ENCODE assay signal across 19 mouse cellular contexts in genomic region chr2:4393046-4393445, GRCm38 (mm10).
DNase-seq lines count a peak whose midpoint lies in the region; ATAC-seq and TF ChIP-seq lines count a peak whose summit lies in the region.
"Had no signal": no experiment of that assay in that cellular context is flagged by ENCODE, and none has a peak within 500 bp of the region (broad histone marks: within the 10 kb centered on the region; RNA-seq: fewer than 3 reads in every experiment).

No protein-coding gene starts in this region.

- no peaks in the 10 kb centered on the region; the same call in 1 of the 2 replicates for H3K9me3 ChIP-seq in midbrain, embryonic 11.5 days (ENCODE audit: control insufficient read depth, low read length)
- no peaks in the 10 kb centered on the region for H3K9me3 ChIP-seq in midbrain, postnatal 0 days (ENCODE audit: low read length)
- H3K9me3 ChIP-seq: G1E had no signal

- H3K4me2 ChIP-seq in midbrain, embryonic 11.5 days, result no peak overlapping the region
- no peak overlapping the region for H3K4me2 ChIP-seq in midbrain, postnatal 0 days (ENCODE audit: low read depth, low read length, poor library complexity, severe bottlenecking)

- intact Hi-C loops in heart, postnatal 14 days (cut with DNase I), result no loop called here

- no peak overlapping the region for H3K27ac ChIP-seq in midbrain, embryonic 11.5 days (ENCODE audit: low read depth, low read length)
- H3K27ac ChIP-seq in midbrain, postnatal 0 days (ENCODE audit: low read depth, low read length), result no peak overlapping the region

- WGBS in midbrain, embryonic 11.5 days, result 92% methylated on average over 4 of the region's 4 CpGs
- 88% methylated on average over 4 of the region's 4 CpGs for WGBS in midbrain, postnatal 0 days

- no peak overlapping the region for H3K9ac ChIP-seq in midbrain, embryonic 11.5 days (ENCODE audit: low read length)
- H3K9ac ChIP-seq in midbrain, postnatal 0 days (replicated peaks; ENCODE audit: low read length, poor library complexity, severe bottlenecking), result no peak overlapping the region

- H3K27me3 ChIP-seq in midbrain, embryonic 11.5 days (ENCODE audit: control insufficient read depth, insufficient read depth, low read length), result no peaks in the 10 kb centered on the region
- no peaks in the 10 kb centered on the region for H3K27me3 ChIP-seq in midbrain, postnatal 0 days (ENCODE audit: insufficient read depth, low read length)
- H3K27me3 ChIP-seq: CH12.LX, Patski had no signal

- TF ChIP-seq CTCF in midbrain, postnatal 0 days (IDR thresholded peaks at IDR 0.05), result no peak

- H3K4me1 ChIP-seq in midbrain, embryonic 11.5 days (ENCODE audit: control insufficient read depth, insufficient read depth, low read length), result peaks cover 4% of the 10 kb centered on the region; the same call in 1 of the 2 replicates
- H3K4me1 ChIP-seq in midbrain, postnatal 0 days (ENCODE audit: insufficient read depth, low read length), result peaks cover 10% of the 10 kb centered on the region; the same call in 1 of the 2 replicates

- DNase-seq in heart, adult 11 months, result peak; percentile 81
- DNase-seq in heart, postnatal 14 days, result no peak
- peak; percentile 75 for DNase-seq in midbrain, embryonic 11.5 days (ENCODE audit: low spot score, missing footprints)
- DNase-seq in midbrain, postnatal 0 days (ENCODE audit: low spot score), result no peak
- DNase-seq: adrenal gland, adult 2 months; adrenal gland, adult 8-10 months; adrenal gland, postnatal 10 days; adrenal gland, postnatal 14 days; adrenal gland, postnatal 25 days; adrenal gland, postnatal 36 days; B cell, adult 2 months; cerebellum, adult 11 months; cerebellum, adult 11-12 months; cerebellum, adult 18-20 months had no signal

- no peak overlapping the region for H3K4me3 ChIP-seq in midbrain, embryonic 11.5 days (ENCODE audit: low read depth, low read length)
- H3K4me3 ChIP-seq in midbrain, postnatal 0 days (ENCODE audit: low read depth, low read length), result no peak overlapping the region

- no peaks in the 10 kb centered on the region for H3K36me3 ChIP-seq in midbrain, embryonic 11.5 days (ENCODE audit: control insufficient read depth, insufficient read depth, low read length)
- H3K36me3 ChIP-seq in midbrain, postnatal 0 days (ENCODE audit: insufficient read depth, low read length), result no peaks in the 10 kb centered on the region
- H3K36me3 ChIP-seq: G1E had no signal

- ATAC-seq in midbrain, embryonic 11.5 days (ENCODE audit: low FRiP score), result no peak
- no peak for ATAC-seq in midbrain, postnatal 0 days (ENCODE audit: low FRiP score)
- ATAC-seq: activated CD4-positive, CD25-positive, alpha-beta regulatory T cell, adult 4 months; CD4-positive, CD25-positive, alpha-beta regulatory T cell, adult 4 months; Patski had no signal

Comparison
In these comparisons a context has a peak if more than half of its experiments do, and no peak if none do; other contexts are left out.
1. DNase-seq: peak in heart, adult 11 months (single experiment) and midbrain, embryonic 11.5 days (single experiment); none in heart, postnatal 14 days (0 of 2) and midbrain, postnatal 0 days (single experiment).